Mouse (Mus musculus) stomach, postnatal 0 days (tissue): ENCODE measurements at regions not wholly inside any gene's neighbourhood (a gene's known extent, or its start where the extent isn't known, plus 50 kb on each side); places are given as distances from the start of the nearest gene placed in this dataset.

Source experiments
- CTCF ChIP-seq: IDR thresholded peaks from 2 replicates; pipeline ENCODE4 v1.5.1; 2016; ENCODE audit warnings: antibody characterized with exemption, low read depth, mild to moderate bottlenecking, moderate library complexity
- EP300 ChIP-seq: optimal IDR thresholded peaks from 2 replicates; pipeline ENCODE3; 2016; ENCODE audit warnings: antibody characterized with exemption

GRCm38 (mm10) chr12:94449517-94449916 is 1242.5 kb upstream of the Flrt2 start:
- TF ChIP-seq CTCF, result no peak
- TF ChIP-seq EP300, result no peak
